In the genomic region with DNA sequence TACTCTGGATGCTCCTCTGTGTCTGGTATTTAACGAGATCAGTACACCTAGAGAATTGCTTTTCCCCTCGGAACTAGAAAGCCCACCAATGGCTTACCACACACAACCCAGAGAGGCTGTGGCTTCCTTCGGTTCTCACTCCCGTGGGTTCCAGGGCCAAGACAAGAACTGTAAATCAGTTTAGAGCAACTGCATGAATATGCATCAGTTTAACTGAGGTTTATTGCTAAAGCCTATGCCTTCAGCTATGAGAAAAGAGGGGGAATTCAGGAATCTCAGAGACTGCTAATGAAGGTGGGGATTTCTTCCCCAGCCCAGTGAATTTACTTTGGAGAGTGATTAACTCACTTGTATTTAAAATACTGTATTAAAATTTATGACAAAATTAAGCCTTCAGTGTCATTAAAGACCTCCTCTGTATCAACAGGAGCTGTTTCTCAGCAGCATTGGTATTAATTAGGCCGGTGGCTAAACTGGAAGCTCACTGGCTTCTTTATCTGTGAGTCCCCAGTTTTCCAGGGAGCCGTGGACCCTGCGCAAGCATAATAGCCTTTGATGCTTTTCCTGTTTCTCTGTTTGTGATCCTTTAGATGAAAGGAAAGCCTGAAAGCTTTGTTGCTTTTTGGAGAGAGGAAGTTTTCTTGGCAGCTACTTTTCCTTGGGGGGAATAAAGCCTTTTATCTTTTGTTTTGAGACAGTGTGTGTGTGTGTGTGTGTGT, we compare ENCODE assay signal across 8 mouse cellular contexts. TPM values are rescaled to one million over a fixed set of nuclear protein-coding genes. Genes with fewer than 3 reads are reported as not detected.
DNase-seq lines count a peak whose midpoint lies in the region; ATAC-seq and TF ChIP-seq lines count a peak whose summit lies in the region.
"Had no signal": no experiment of that assay in that cellular context is flagged by ENCODE, and none has a peak within 500 bp of the region (broad histone marks: within the 10 kb centered on the region; RNA-seq: fewer than 3 reads in every experiment).

No protein-coding gene starts in this region.

- no peaks in the 10 kb centered on the region for H3K9me3 ChIP-seq in embryonic facial prominence, embryonic 11.5 days (replicated peaks; ENCODE audit: control insufficient read depth, low read length)
- H3K9me3 ChIP-seq in forebrain, embryonic 14.5 days (replicated peaks; ENCODE audit: control insufficient read depth, low read length): no peaks in the 10 kb centered on the region
- H3K9me3 ChIP-seq in midbrain, embryonic 14.5 days (ENCODE audit: control insufficient read depth, low read length): no peaks in the 10 kb centered on the region
- no peaks in the 10 kb centered on the region for H3K9me3 ChIP-seq in stomach, postnatal 0 days (ENCODE audit: control insufficient read depth, low read length)

- H3K9ac ChIP-seq in embryonic facial prominence, embryonic 11.5 days (replicated peaks; ENCODE audit: low read length): no peak overlapping the region
- H3K9ac ChIP-seq in forebrain, embryonic 14.5 days (ENCODE audit: low read length): no peak overlapping the region; the same call in 1 of the 2 replicates
- H3K9ac ChIP-seq in midbrain, embryonic 14.5 days (replicated peaks; ENCODE audit: low read length): no peak overlapping the region; the same call in 1 of the 2 replicates
- no peak overlapping the region for H3K9ac ChIP-seq in stomach, postnatal 0 days (ENCODE audit: low read length)

- WGBS in embryonic facial prominence, embryonic 11.5 days: 36% methylated on average over 7 of the region's 7 CpGs
- 5% methylated on average over 7 of the region's 7 CpGs for WGBS in forebrain, embryonic 14.5 days
- 9% methylated on average over 7 of the region's 7 CpGs for WGBS in midbrain, embryonic 14.5 days
- 56% methylated on average over 7 of the region's 7 CpGs for whole genome bisulfite sequencing in stomach, postnatal 0 days

- no peak overlapping the region for H3K4me2 ChIP-seq in embryonic facial prominence, embryonic 11.5 days (ENCODE audit: low read depth, low read length)
- peak overlapping the region; percentile 34 for H3K4me2 ChIP-seq in forebrain, embryonic 14.5 days (ENCODE audit: low read length)
- peak overlapping the region; percentile 40 for H3K4me2 ChIP-seq in midbrain, embryonic 14.5 days (ENCODE audit: low read length)
- no peak overlapping the region for H3K4me2 ChIP-seq in stomach, postnatal 0 days (replicated peaks; ENCODE audit: low read depth)

- no peaks in the 10 kb centered on the region; the same call in 1 of the 2 replicates for H3K36me3 ChIP-seq in embryonic facial prominence, embryonic 11.5 days (replicated peaks; ENCODE audit: control insufficient read depth, insufficient read depth, low read depth, low read length)
- H3K36me3 ChIP-seq in forebrain, embryonic 14.5 days (ENCODE audit: control insufficient read depth, insufficient read depth, low read length): 0 out of 2 replicates have a peak, but pooled peaks cover 2% of the 10 kb centered on the region
- peaks cover 3% of the 10 kb centered on the region; the same call in 1 of the 2 replicates for H3K36me3 ChIP-seq in midbrain, embryonic 14.5 days (ENCODE audit: control insufficient read depth, insufficient read depth, low read length)
- no peaks in the 10 kb centered on the region for H3K36me3 ChIP-seq in stomach, postnatal 0 days (ENCODE audit: control insufficient read depth, insufficient read depth, low read length)
- H3K36me3 ChIP-seq: G1E had no signal

- no peak for TF ChIP-seq EP300 in stomach, postnatal 0 days (optimal IDR thresholded peaks at IDR 0.05)

- DNase-seq in layer of hippocampus, adult 2 months (ENCODE audit: low spot score in 2 of 2): peak in 1 of 2 experiments; percentile 42
- DNase-seq in layer of hippocampus, adult 8-10 months (ENCODE audit: low spot score in 2 of 2): no peak
- DNase-seq in embryonic facial prominence, embryonic 11.5 days (ENCODE audit: low spot score): peak; percentile 19
- DNase-seq in forebrain, embryonic 14.5 days (ENCODE audit: low spot score): peak; percentile 89
- DNase-seq in midbrain, embryonic 14.5 days: peak; percentile 81
- no peak for DNase-seq in yolk sac, embryonic 10.5 days (ENCODE audit: low spot score)
- no peak for DNase-seq in stomach, postnatal 0 days (ENCODE audit: low spot score)

- peak overlapping the region; percentile 11; the same call in 1 of the 2 replicates for H3K4me3 ChIP-seq in layer of hippocampus, adult 2 months
- no peak overlapping the region for H3K4me3 ChIP-seq in embryonic facial prominence, embryonic 11.5 days (ENCODE audit: low read depth, low read length)
- no peak overlapping the region for H3K4me3 ChIP-seq in forebrain, embryonic 14.5 days (ENCODE audit: low read depth, low read length)
- H3K4me3 ChIP-seq in midbrain, embryonic 14.5 days (replicated peaks; ENCODE audit: low read depth, low read length): no peak overlapping the region
- H3K4me3 ChIP-seq in stomach, postnatal 0 days (ENCODE audit: low read depth, low read length): no peak overlapping the region

- no peak for ATAC-seq in embryonic facial prominence, embryonic 11.5 days (replicated peaks; ENCODE audit: insufficient number of reproducible peaks, low FRiP score, low TSS enrichment, low read depth)
- peak; percentile 88 for ATAC-seq in forebrain, embryonic 14.5 days
- peak; percentile 84 for ATAC-seq in midbrain, embryonic 14.5 days (ENCODE audit: low FRiP score, low TSS enrichment)
- no peak for ATAC-seq in stomach, postnatal 0 days (ENCODE audit: low FRiP score, low TSS enrichment)

- H3K27ac ChIP-seq in layer of hippocampus, adult 2 months: peak overlapping the region; percentile 91
- no peak overlapping the region for H3K27ac ChIP-seq in embryonic facial prominence, embryonic 11.5 days (replicated peaks; ENCODE audit: low read depth, low read length)
- H3K27ac ChIP-seq in forebrain, embryonic 14.5 days (ENCODE audit: low read depth, low read length): peak overlapping the region; percentile 68
- H3K27ac ChIP-seq in midbrain, embryonic 14.5 days (replicated peaks; ENCODE audit: low read depth, low read length): peak overlapping the region; percentile 85
- H3K27ac ChIP-seq in stomach, postnatal 0 days (replicated peaks): no peak overlapping the region

- no peaks in the 10 kb centered on the region for H3K4me1 ChIP-seq in embryonic facial prominence, embryonic 11.5 days (ENCODE audit: control insufficient read depth, insufficient read depth, low read length)
- peaks cover 10% of the 10 kb centered on the region; the same call in 1 of the 2 replicates for H3K4me1 ChIP-seq in forebrain, embryonic 14.5 days (ENCODE audit: control insufficient read depth, insufficient read depth, low read length)
- peaks cover 17% of the 10 kb centered on the region for H3K4me1 ChIP-seq in midbrain, embryonic 14.5 days (ENCODE audit: control insufficient read depth, insufficient read depth, low read length)
- no peaks in the 10 kb centered on the region for H3K4me1 ChIP-seq in stomach, postnatal 0 days (replicated peaks; ENCODE audit: control insufficient read depth, insufficient read depth)

- TF ChIP-seq CTCF in layer of hippocampus, adult 2 months (conservative IDR thresholded peaks at IDR 0.05): no peak
- no peak for TF ChIP-seq CTCF in stomach, postnatal 0 days (IDR thresholded peaks at IDR 0.05; ENCODE audit: low read depth)

- no peaks in the 10 kb centered on the region for H3K27me3 ChIP-seq in embryonic facial prominence, embryonic 11.5 days (ENCODE audit: control insufficient read depth, insufficient read depth, low read length)
- no peaks in the 10 kb centered on the region for H3K27me3 ChIP-seq in forebrain, embryonic 14.5 days (replicated peaks; ENCODE audit: control insufficient read depth, insufficient read depth, low read length)
- H3K27me3 ChIP-seq in midbrain, embryonic 14.5 days (ENCODE audit: control insufficient read depth, insufficient read depth, low read length): no peaks in the 10 kb centered on the region
- no peaks in the 10 kb centered on the region for H3K27me3 ChIP-seq in stomach, postnatal 0 days (ENCODE audit: control insufficient read depth, insufficient read depth, low read length)

RNA-seq across cellular contexts. Expression of a gene that starts 44.4 kb away (rescaled TPM):
- total RNA-seq in layer of hippocampus, adult 2 months (2021): 10 to 100 TPM; 83.7 to 85.8 TPM
- 10 to 100 TPM; 80.3 to 85.3 (median 82.6) TPM for total RNA-seq in layer of hippocampus, adult 8-10 months (2022)
- 11.4 and 13.7 TPM in 2 replicates for polyA plus RNA-seq in embryonic facial prominence, embryonic 11.5 days (2014; fragmentation: Nextera tagmentation; extraction: Ambion mirVana)
- polyA plus RNA-seq in forebrain, embryonic 14.5 days (2014; fragmentation: Nextera tagmentation; extraction: Ambion mirVana): 20.8 and 25.3 TPM in 2 replicates
- 31.3 and 33.6 TPM in 2 replicates for polyA plus RNA-seq in midbrain, embryonic 14.5 days (2014; fragmentation: Nextera tagmentation; extraction: Ambion mirVana)
- 4.9 and 5.4 TPM in 2 replicates for polyA plus RNA-seq in stomach, postnatal 0 days (2015; fragmentation: Nextera tagmentation; extraction: Ambion mirVana)
- polyA plus RNA-seq: G1E had no signal

Comparison
In these comparisons a context has a peak if more than half of its experiments do, and no peak if none do; other contexts are left out.
1. DNase-seq: peak in embryonic facial prominence, embryonic 11.5 days (single experiment), forebrain, embryonic 14.5 days (single experiment) and midbrain, embryonic 14.5 days (single experiment); none in layer of hippocampus, adult 8-10 months (0 of 2), yolk sac, embryonic 10.5 days (single experiment) and stomach, postnatal 0 days (single experiment).
2. H3K27ac ChIP-seq: peak in layer of hippocampus, adult 2 months (single experiment), forebrain, embryonic 14.5 days (single experiment) and midbrain, embryonic 14.5 days (single experiment); none in embryonic facial prominence, embryonic 11.5 days (single experiment) and stomach, postnatal 0 days (single experiment).
3. ATAC-seq: peak in forebrain, embryonic 14.5 days (single experiment) and midbrain, embryonic 14.5 days (single experiment); none in embryonic facial prominence, embryonic 11.5 days (single experiment) and stomach, postnatal 0 days (single experiment).
4. H3K4me2 ChIP-seq: peak in forebrain, embryonic 14.5 days (single experiment) and midbrain, embryonic 14.5 days (single experiment); none in embryonic facial prominence, embryonic 11.5 days (single experiment) and stomach, postnatal 0 days (single experiment).